Mouse (Mus musculus) G1E (cell line): Measurements from ENCODE around the gene Cpt1c. TPM values are rescaled to one million over a fixed set of nuclear protein-coding genes. Genes with fewer than 3 reads are reported as not detected.

ENCODE experiments used
- ATAC-seq: 2 replicates; pipeline ENCODE4 v1.8.0; 2016; ENCODE audit warnings: mild to moderate bottlenecking; ENCODE audit not compliant: insufficient number of reproducible peaks, poor library complexity, low FRiP score, severe bottlenecking; ENCODE audit errors: extremely low read depth
- DNase-seq: peaks from one replicate; pipeline ENCODE4 v3.0.0; 2012; ENCODE audit warnings: low spot score
- H3K27me3 ChIP-seq: 2 replicates; pipeline ENCODE4 v1.6.1; 2012; ENCODE audit warnings: mild to moderate bottlenecking, low read length, inconsistent platforms; ENCODE audit not compliant: insufficient read depth
- H3K36me3 ChIP-seq: replicated peaks from 2 replicates; pipeline ENCODE3; 2012; ENCODE audit warnings: mild to moderate bottlenecking, inconsistent platforms
- H3K4me1 ChIP-seq: 2 replicates; pipeline ENCODE4 v1.6.1; 2012; ENCODE audit warnings: low read depth, low read length, inconsistent platforms, mixed read lengths; ENCODE audit not compliant: insufficient read depth
- H3K4me3 ChIP-seq: 2 replicates; pipeline ENCODE4 v1.5.1; 2012; ENCODE audit warnings: low read depth, mild to moderate bottlenecking, inconsistent platforms, low read length, moderate library complexity, mixed read lengths
- H3K9me3 ChIP-seq: replicated peaks from 2 replicates; pipeline ENCODE4 v1.6.1; 2012; ENCODE audit warnings: inconsistent platforms
- CTCF ChIP-seq: IDR thresholded peaks from 2 replicates; pipeline ENCODE4 v1.5.1; 2012; ENCODE audit warnings: low read depth, low read length, inconsistent platforms, mixed read lengths
- GATA1 ChIP-seq: IDR thresholded peaks from 2 replicates; pipeline ENCODE4 v1.6.1; 2012; ENCODE audit warnings: borderline replicate concordance, low read length, inconsistent platforms, mixed read lengths
- GATA2 ChIP-seq: IDR thresholded peaks from 2 replicates; pipeline ENCODE4 v1.6.1; 2012; ENCODE audit warnings: low read depth, low read length, inconsistent platforms, borderline replicate concordance
- POLR2AphosphoS5 ChIP-seq: IDR thresholded peaks from 2 replicates; pipeline ENCODE4 v1.6.1; 2012; ENCODE audit warnings: low read depth, low read length, inconsistent platforms; ENCODE audit not compliant: insufficient replicate concordance
- TAL1 ChIP-seq: conservative IDR thresholded peaks from 2 replicates; pipeline ENCODE4 v1.6.1; 2012; ENCODE audit warnings: low read depth, low read length, inconsistent platforms, mixed read lengths
- polyA plus RNA-seq: library from polyadenylated mRNA; stranded (reverse); fragments of >175 nt; gene quantifications from 2 replicates; pipeline ENCODE4 v1.2.3, GENCODE M21; 2012
- total RNA-seq, 2 experiments: library from RNA; stranded (forward) in 1 of 2; stranded (reverse) in 1 of 2; fragments of 200-1000 nt in 1 of 2; fragments of >200 nt in 1 of 2; fragmentation: Nextera tagmentation in 1 of 2; gene quantifications; 2 replicates each; pipeline ENCODE4 v1.2.3; 2014 to 2017

Gene Cpt1c
- total and polyA plus RNA-seq, 3 experiments: 0.11 to 2.4 (median 0.28) TPM

- DNase-seq: no peak
- H3K36me3 ChIP-seq: peaks cover 86% of the 10 kb centered on the region
- H3K9me3 ChIP-seq: no peaks in the 10 kb centered on the region
- TF ChIP-seq CTCF: no peak
- TF ChIP-seq POLR2AphosphoS5: no peak
- TF ChIP-seq GATA2: no peak
- TF ChIP-seq GATA1: no peak
- TF ChIP-seq TAL1: no peak
- no peak for ATAC-seq
- peaks cover 65% of the 10 kb centered on the region for H3K4me1 ChIP-seq
- no peak overlapping the region for H3K4me3 ChIP-seq
- no peaks in the 10 kb centered on the region for H3K27me3 ChIP-seq
Measured at GRCm38 (mm10) chr7:44981539-44981938, 6.9 kb upstream of the Cpt1c start.

- no peak for ATAC-seq
- no peak for TF ChIP-seq GATA2
- no peak for TF ChIP-seq POLR2AphosphoS5
- no peak for TF ChIP-seq CTCF
- no peak for TF ChIP-seq TAL1
- TF ChIP-seq GATA1: no peak
- peaks cover 85% of the 10 kb centered on the region for H3K36me3 ChIP-seq
Measured at GRCm38 (mm10) chr7:44978300-44978699, 3.6 kb upstream of the Cpt1c start.

GRCm38 (mm10) chr7:44975117-44975419 lies 417 bp upstream of the Cpt1c start:
- TF ChIP-seq POLR2AphosphoS5: no peak
- no peak for TF ChIP-seq GATA1
- no peak for DNase-seq
- no peak overlapping the region; the same call in 1 of the 2 replicates for H3K4me3 ChIP-seq
- no peaks in the 10 kb centered on the region for H3K9me3 ChIP-seq
- H3K27me3 ChIP-seq: peaks cover 25% of the 10 kb centered on the region
- no peak for ATAC-seq
- H3K4me1 ChIP-seq: peaks cover 64% of the 10 kb centered on the region
- H3K36me3 ChIP-seq: peaks cover 52% of the 10 kb centered on the region

More at GRCm38 (mm10) chr7:44978300-44978699, 3.6 kb upstream of the Cpt1c start:
- peaks cover 8% of the 10 kb centered on the region for H3K27me3 ChIP-seq
- peaks cover 61% of the 10 kb centered on the region for H3K4me1 ChIP-seq
- H3K4me3 ChIP-seq: no peak overlapping the region
- no peaks in the 10 kb centered on the region for H3K9me3 ChIP-seq
- DNase-seq: no peak

GRCm38 (mm10) chr7:44973415-44974130 lies 1.1 kb downstream of the Cpt1c start:
- DNase-seq (no peak), ATAC-seq (no peak)
- Histone ChIP-seq H3K4me3 (peak overlapping the region; percentile 25; the same call in 1 of the 2 replicates), H3K36me3 (peaks cover 37% of the 10 kb centered on the region), H3K27me3 (peaks cover 30% of the 10 kb centered on the region), H3K9me3 (no peaks in the 10 kb centered on the region), H3K4me1 (peaks cover 54% of the 10 kb centered on the region)
- TF ChIP-seq CTCF (no peak), POLR2AphosphoS5 (no peak), GATA1 (no peak), GATA2 (no peak), TAL1 (no peak)

GRCm38 (mm10) chr7:44971142-44971541 lies 3.5 kb downstream of the Cpt1c start:
- peaks cover 44% of the 10 kb centered on the region for H3K4me1 ChIP-seq

GRCm38 (mm10) chr7:44970231-44970691 lies 4.4 kb downstream of the Cpt1c start:
- Histone ChIP-seq H3K4me3 (peak overlapping the region; percentile 33; the same call in 1 of the 2 replicates), H3K36me3 (peaks cover 4% of the 10 kb centered on the region), H3K27me3 (peaks cover 42% of the 10 kb centered on the region), H3K4me1 (peaks cover 41% of the 10 kb centered on the region), H3K9me3 (no peaks in the 10 kb centered on the region)
- TF ChIP-seq POLR2AphosphoS5 (no peak), TAL1 (no peak), GATA1 (no peak), GATA2 (no peak), CTCF (no peak)
- ATAC-seq (no peak), DNase-seq (no peak)

More at GRCm38 (mm10) chr7:44971142-44971541, 3.5 kb downstream of the Cpt1c start:
- Histone ChIP-seq H3K27me3 (peaks cover 41% of the 10 kb centered on the region), H3K4me3 (no peak overlapping the region), H3K36me3 (peaks cover 13% of the 10 kb centered on the region), H3K9me3 (no peaks in the 10 kb centered on the region)
- no peak for DNase-seq
- TF ChIP-seq TAL1: no peak
- no peak for TF ChIP-seq POLR2AphosphoS5
- TF ChIP-seq CTCF: no peak
- ATAC-seq: no peak
